Mouse (Mus musculus) kidney, adult 18-20 months (tissue): ENCODE measurements around the gene Ext2.

Source experiments
- DNase-seq: peaks from one replicate; pipeline ENCODE4 v3.0.0; 2021

Gene Ext2

GRCm38 (mm10) chr2:93723138-93723744 lies 99.1 kb downstream of the Ext2 start:
- no peak for DNase-seq

- no peak for DNase-seq
Measured at GRCm38 (mm10) chr2:93720956-93721355, 101.4 kb downstream of the Ext2 start.

GRCm38 (mm10) chr2:93719792-93720675 lies 102.3 kb downstream of the Ext2 start:
- DNase-seq, result no peak

GRCm38 (mm10) chr2:93713267-93713666 lies 109.1 kb downstream of the Ext2 start:
- DNase-seq, result no peak

GRCm38 (mm10) chr2:93711460-93711859 lies 110.9 kb downstream of the Ext2 start:
- DNase-seq, result no peak

GRCm38 (mm10) chr2:93709696-93710095 lies 112.7 kb downstream of the Ext2 start:
- no peak for DNase-seq

GRCm38 (mm10) chr2:93709241-93709640 lies 113.1 kb downstream of the Ext2 start:
- DNase-seq, result no peak

GRCm38 (mm10) chr2:93706825-93707224 lies 115.5 kb downstream of the Ext2 start:
- no peak for DNase-seq

GRCm38 (mm10) chr2:93706407-93706806 lies 116.0 kb downstream of the Ext2 start:
- no peak for DNase-seq

- DNase-seq, result no peak
Measured at GRCm38 (mm10) chr2:93704195-93704594, 118.2 kb downstream of the Ext2 start.

- no peak for DNase-seq
Measured at GRCm38 (mm10) chr2:93702936-93703926, 119.1 kb downstream of the Ext2 start.

GRCm38 (mm10) chr2:93699346-93699745 lies 123.0 kb downstream of the Ext2 start:
- DNase-seq, result no peak

GRCm38 (mm10) chr2:93696181-93696641 lies 126.2 kb downstream of the Ext2 start:
- DNase-seq, result no peak

- DNase-seq, result no peak
Measured at GRCm38 (mm10) chr2:93693101-93693500, 129.3 kb downstream of the Ext2 start.

- no peak for DNase-seq
Measured at GRCm38 (mm10) chr2:93690064-93690930, 132.1 kb downstream of the Ext2 start.

- DNase-seq, result no peak
Measured at GRCm38 (mm10) chr2:93683674-93684073, 138.7 kb downstream of the Ext2 start.

- no peak for DNase-seq
Measured at GRCm38 (mm10) chr2:93682601-93683202, 139.7 kb downstream of the Ext2 start.

GRCm38 (mm10) chr2:93681321-93681720 lies 141.0 kb downstream of the Ext2 start:
- no peak for DNase-seq

- no peak for DNase-seq
Measured at GRCm38 (mm10) chr2:93677231-93677630, 145.1 kb downstream of the Ext2 start.

GRCm38 (mm10) chr2:93671573-93672184 lies 150.7 kb downstream of the Ext2 start:
- no peak for DNase-seq
